ENCODE assay signal across 9 mouse cellular contexts in genomic region chr15:102279783-102280520, GRCm38 (mm10). TPM values are rescaled to one million over a fixed set of nuclear protein-coding genes. Genes with fewer than 3 reads are reported as not detected.
DNase-seq lines count a peak whose midpoint lies in the region; ATAC-seq and TF ChIP-seq lines count a peak whose summit lies in the region.
"Had no signal": no experiment of that assay in that cellular context is flagged by ENCODE, and none has a peak within 500 bp of the region (broad histone marks: within the 10 kb centered on the region; RNA-seq: fewer than 3 reads in every experiment).

No protein-coding gene starts in this region.

- H3K27ac ChIP-seq in layer of hippocampus, adult 2 months, result peak overlapping the region; percentile 98
- H3K27ac ChIP-seq in forebrain, postnatal 0 days (ENCODE audit: low read depth, low read length), result peak overlapping the region; percentile 88
- H3K27ac ChIP-seq in liver, embryonic 15.5 days (replicated peaks), result peak overlapping the region; percentile 77

- no peak for TF ChIP-seq CTCF in layer of hippocampus, adult 2 months (conservative IDR thresholded peaks at IDR 0.05)
- TF ChIP-seq CTCF in forebrain, postnatal 0 days (IDR thresholded peaks at IDR 0.05; ENCODE audit: low read depth), result no peak

- DNase-seq in layer of hippocampus, adult 2 months (ENCODE audit: low spot score in 2 of 2), result no peak
- no peak for DNase-seq in layer of hippocampus, adult 11-12 months (ENCODE audit: low spot score)
- peak; percentile 58 for DNase-seq in cerebellum, adult 11-12 months
- no peak for DNase-seq in forebrain, postnatal 0 days
- no peak for DNase-seq in ovary, postnatal 10 days (ENCODE audit: low spot score)
- no peak for DNase-seq in layer of hippocampus, postnatal 36 days
- no peak for DNase-seq in spleen, postnatal 14 days (ENCODE audit: low spot score in 2 of 2)

- 0 out of 2 replicates have a peak, but pooled peaks cover 5% of the 10 kb centered on the region for H3K4me1 ChIP-seq in forebrain, postnatal 0 days (ENCODE audit: insufficient read depth)
- peaks cover 58% of the 10 kb centered on the region for H3K4me1 ChIP-seq in liver, embryonic 15.5 days (replicated peaks)

- 27% methylated on average over 13 of the region's 13 CpGs for WGBS in forebrain, postnatal 0 days
- 10% methylated on average over 13 of the region's 13 CpGs for WGBS in liver, embryonic 15.5 days (ENCODE audit: insufficient replicate concordance)

- peaks cover 21% of the 10 kb centered on the region for H3K36me3 ChIP-seq in forebrain, postnatal 0 days (ENCODE audit: insufficient read depth)
- peaks cover 20% of the 10 kb centered on the region for H3K36me3 ChIP-seq in liver, embryonic 15.5 days (replicated peaks)

- H3K9ac ChIP-seq in forebrain, postnatal 0 days, result peak overlapping the region; percentile 86
- peak overlapping the region; percentile 76 for H3K9ac ChIP-seq in liver, embryonic 15.5 days

- peak overlapping the region; percentile 80 for H3K4me2 ChIP-seq in forebrain, postnatal 0 days (ENCODE audit: low read depth)
- peak overlapping the region; percentile 87 for H3K4me2 ChIP-seq in liver, embryonic 15.5 days

- H3K4me3 ChIP-seq in layer of hippocampus, adult 2 months, result peak overlapping the region; percentile 95
- peak overlapping the region; percentile 93 for H3K4me3 ChIP-seq in forebrain, postnatal 0 days (ENCODE audit: low read depth, low read length)
- peak overlapping the region; percentile 77 for H3K4me3 ChIP-seq in liver, embryonic 15.5 days (replicated peaks)

- no peaks in the 10 kb centered on the region for H3K9me3 ChIP-seq in forebrain, postnatal 0 days (ENCODE audit: low read length)
- no peaks in the 10 kb centered on the region for H3K9me3 ChIP-seq in liver, embryonic 15.5 days (replicated peaks)

- no peaks in the 10 kb centered on the region for H3K27me3 ChIP-seq in forebrain, postnatal 0 days (ENCODE audit: insufficient read depth, low read length)
- H3K27me3 ChIP-seq in liver, embryonic 15.5 days, result no peaks in the 10 kb centered on the region

- ATAC-seq in forebrain, postnatal 0 days, result peak; percentile 42
- ATAC-seq in liver, embryonic 15.5 days (ENCODE audit: insufficient read depth), result peak; percentile 34

RNA-seq across cellular contexts. Expression of gene Mfsd5, which starts 0.7 kb away (rescaled TPM):
- 10 to 100 TPM; 34.2 to 40.9 TPM for total RNA-seq in layer of hippocampus, adult 2 months (2021)
- total RNA-seq in forebrain, postnatal 0 days (2014; rRNA removed), result 33.2 and 39.3 TPM in 2 replicates
- polyA plus RNA-seq in forebrain, postnatal 0 days (2015; fragmentation: Nextera tagmentation; extraction: Ambion mirVana), result 63.0 and 63.7 TPM in 2 replicates
- 24.9 and 25.6 TPM in 2 replicates for polyA plus RNA-seq in liver, embryonic 15.5 days (2015; fragmentation: Nextera tagmentation; extraction: Ambion mirVana)
- total RNA-seq in layer of hippocampus, postnatal 36 days (2021), result 10 to 100 TPM; 33.9 to 37.3 TPM

RNA-seq across cellular contexts. Expression of gene Gm9918, which starts 9.6 kb away (rescaled TPM):
- not detected for total RNA-seq in layer of hippocampus, adult 2 months (2021)
- total RNA-seq in forebrain, postnatal 0 days (2014; rRNA removed), result 0.15 TPM in 1 of 2 replicates, not detected in the other
- polyA plus RNA-seq in forebrain, postnatal 0 days (2015; fragmentation: Nextera tagmentation; extraction: Ambion mirVana), result not detected in 2 replicates
- polyA plus RNA-seq in liver, embryonic 15.5 days (2015; fragmentation: Nextera tagmentation; extraction: Ambion mirVana), result not detected in 2 replicates
- total RNA-seq in layer of hippocampus, postnatal 36 days (2021), result not detected
- total RNA-seq: neutrophil, adult 5-6 weeks had no signal

RNA-seq across cellular contexts. Expression of gene Espl1, which starts 16.1 kb away (rescaled TPM):
- 1 to 10 TPM; 1.7 to 2.1 TPM for total RNA-seq in layer of hippocampus, adult 2 months (2021)
- 2.7 and 9.6 TPM in 2 replicates for total RNA-seq in forebrain, postnatal 0 days (2014; rRNA removed)
- polyA plus RNA-seq in forebrain, postnatal 0 days (2015; fragmentation: Nextera tagmentation; extraction: Ambion mirVana), result 1.5 and 2.3 TPM in 2 replicates
- 23.0 and 24.6 TPM in 2 replicates for polyA plus RNA-seq in liver, embryonic 15.5 days (2015; fragmentation: Nextera tagmentation; extraction: Ambion mirVana)
- total RNA-seq in layer of hippocampus, postnatal 36 days (2021), result 1 to 10 TPM; 1.4 to 1.8 TPM

RNA-seq across cellular contexts. Expression of gene Rarg, which starts 22.6 kb away (rescaled TPM):
- 10 to 100 TPM; 12.2 to 14.1 TPM for total RNA-seq in layer of hippocampus, adult 2 months (2021)
- total RNA-seq in forebrain, postnatal 0 days (2014; rRNA removed), result 6.5 and 12.3 TPM in 2 replicates
- 4.5 and 4.6 TPM in 2 replicates for polyA plus RNA-seq in forebrain, postnatal 0 days (2015; fragmentation: Nextera tagmentation; extraction: Ambion mirVana)
- 2.8 and 3.0 TPM in 2 replicates for polyA plus RNA-seq in liver, embryonic 15.5 days (2015; fragmentation: Nextera tagmentation; extraction: Ambion mirVana)
- 1 to 10 TPM; 8.3 to 10.0 TPM for total RNA-seq in layer of hippocampus, postnatal 36 days (2021)

RNA-seq across cellular contexts. Expression of gene Pfdn5, which starts 46.0 kb away (rescaled TPM):
- 100 to 1,000 TPM; 433 to 437 TPM for total RNA-seq in layer of hippocampus, adult 2 months (2021)
- 177 and 262 TPM in 2 replicates for total RNA-seq in forebrain, postnatal 0 days (2014; rRNA removed)
- polyA plus RNA-seq in forebrain, postnatal 0 days (2015; fragmentation: Nextera tagmentation; extraction: Ambion mirVana), result 518 and 621 TPM in 2 replicates
- 104 and 114 TPM in 2 replicates for polyA plus RNA-seq in liver, embryonic 15.5 days (2015; fragmentation: Nextera tagmentation; extraction: Ambion mirVana)
- total RNA-seq in layer of hippocampus, postnatal 36 days (2021), result 100 to 1,000 TPM; 400 to 436 TPM
